Mouse (Mus musculus) spleen, embryonic (tissue): Measurements from ENCODE around the gene Edn3.

Experiments
- CTCF ChIA-PET: fragments of 350-600 bp; sonication (Branson Sonifier 250); formaldehyde crosslinking; loops from one replicate; lab custom pipeline; 2022; lab: Charles Lee

Edn3 gene

DNA sequence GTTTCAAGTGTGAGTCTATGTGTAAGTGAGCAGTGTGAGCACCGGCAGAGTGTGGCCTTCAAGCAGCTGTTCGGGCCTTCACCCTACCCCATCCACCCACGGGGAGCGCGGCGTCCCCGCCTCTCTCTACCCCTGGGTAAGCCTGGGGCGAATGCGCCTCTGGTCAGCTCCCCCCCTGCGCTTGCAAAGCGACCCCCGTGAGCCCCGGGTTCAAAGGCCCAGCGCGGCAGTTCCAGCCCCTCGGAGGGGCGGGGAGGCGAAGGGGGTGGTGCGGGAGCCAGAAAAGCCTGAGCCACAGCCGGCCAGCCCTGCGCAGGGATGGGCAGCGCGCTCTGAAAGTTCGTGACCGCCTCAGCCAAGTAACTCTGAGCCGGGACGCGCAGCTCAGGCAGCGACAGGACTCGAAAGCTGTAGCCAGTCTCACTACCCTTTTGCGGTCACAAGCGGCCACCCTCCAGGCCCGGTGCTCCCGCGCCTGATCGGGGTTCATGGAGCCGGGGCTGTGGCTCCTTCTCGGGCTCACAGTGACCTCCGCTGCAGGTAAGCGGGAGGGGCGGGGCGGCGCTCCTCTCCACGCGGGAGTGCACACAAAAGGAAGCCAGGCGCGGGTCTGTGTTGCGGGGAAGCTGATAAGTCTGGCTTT is at the start of gene Edn3:
Gene Edn3, plus strand, starts transcription at position 141 of the 643 bp plus-strand sequence.
- CTCF ChIA-PET: no interaction called here

DNA sequence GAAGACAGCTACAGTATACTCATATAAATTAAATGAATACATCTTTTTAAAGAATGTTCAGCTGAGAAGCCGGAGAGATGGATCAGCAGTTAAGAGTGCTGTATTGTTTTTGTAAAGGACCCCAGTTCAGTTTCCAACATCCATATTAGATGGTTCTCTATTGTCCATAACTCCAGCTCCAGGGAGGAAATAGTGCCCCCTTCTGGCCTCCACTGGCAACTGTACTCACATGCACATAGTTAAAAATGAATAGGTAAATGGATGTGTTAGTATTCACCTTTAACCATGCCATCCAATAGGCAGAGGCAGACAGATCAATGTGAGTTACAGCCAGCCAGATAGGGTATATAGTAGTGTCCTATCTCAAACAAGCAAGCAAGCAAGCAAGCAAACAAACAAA is 48.4 kb upstream of the Edn3 start:
- CTCF ChIA-PET: no interaction called here

DNA sequence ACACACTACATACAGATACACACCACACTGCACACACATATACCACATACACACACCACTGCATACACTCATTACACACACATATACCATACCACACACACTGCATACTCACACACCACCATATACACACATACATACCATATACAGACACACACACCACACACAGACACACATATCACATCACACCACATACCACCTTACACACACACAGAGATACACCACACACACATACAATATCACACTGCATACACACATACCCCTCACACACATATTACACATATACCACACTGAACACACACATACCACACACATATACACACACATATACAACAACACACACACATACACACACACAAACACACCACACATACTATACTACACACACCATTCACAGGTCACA is 44.5 kb upstream of the Edn3 start:
- CTCF ChIA-PET: no interaction called here

DNA sequence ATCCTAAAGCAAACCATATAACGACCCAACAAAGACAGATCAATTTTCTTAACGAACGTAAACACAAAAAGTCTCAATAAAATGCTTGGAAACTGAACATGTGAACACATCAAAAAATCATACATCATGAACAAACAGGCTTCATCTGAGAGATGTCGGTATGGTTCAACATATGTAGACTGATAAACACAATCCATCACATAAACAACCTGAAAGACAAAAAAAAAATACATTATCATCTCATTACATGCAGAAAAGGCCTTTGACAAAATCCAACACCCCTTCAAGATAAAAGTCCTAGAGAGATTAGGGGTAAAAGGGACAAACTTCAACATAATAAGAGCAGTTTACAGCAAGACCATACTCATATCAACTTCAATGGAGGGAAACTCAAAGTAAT is 42.6 kb upstream of the Edn3 start:
- CTCF ChIA-PET: no interaction called here

DNA sequence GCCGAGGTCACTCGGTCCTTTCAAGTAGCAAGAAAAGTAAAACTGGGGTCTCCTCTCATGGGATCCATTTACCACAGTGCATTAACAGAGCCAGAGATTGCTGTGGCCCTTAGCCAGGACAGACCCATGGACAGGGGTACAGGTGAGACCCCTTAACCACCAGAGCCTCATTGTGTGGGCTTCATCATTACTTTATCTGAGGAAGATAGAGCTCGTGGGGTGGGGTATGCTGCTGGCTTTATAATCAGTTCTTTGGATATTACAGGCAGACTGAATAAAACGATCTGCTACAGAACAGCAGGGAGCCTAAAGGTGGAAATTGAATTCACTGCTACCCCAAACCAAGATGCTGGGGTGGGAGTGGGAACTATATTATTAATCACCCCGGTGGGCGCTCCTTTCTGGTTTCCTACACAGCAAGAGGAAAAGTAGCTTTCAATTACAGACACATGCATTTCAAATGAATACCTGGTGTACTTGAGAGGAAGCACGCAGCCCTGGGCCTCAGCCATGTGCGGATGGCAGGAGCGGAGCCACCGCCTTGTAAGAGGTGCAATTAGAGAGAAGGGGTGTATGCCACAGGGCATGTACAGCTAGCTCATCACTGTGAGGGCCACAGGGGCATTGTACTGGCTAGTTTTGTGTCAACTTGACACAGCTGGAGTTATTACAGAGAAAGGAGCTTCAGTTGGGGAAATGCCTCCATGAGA is 33.1 kb upstream of the Edn3 start:
- CTCF ChIA-PET: no interaction called here

DNA sequence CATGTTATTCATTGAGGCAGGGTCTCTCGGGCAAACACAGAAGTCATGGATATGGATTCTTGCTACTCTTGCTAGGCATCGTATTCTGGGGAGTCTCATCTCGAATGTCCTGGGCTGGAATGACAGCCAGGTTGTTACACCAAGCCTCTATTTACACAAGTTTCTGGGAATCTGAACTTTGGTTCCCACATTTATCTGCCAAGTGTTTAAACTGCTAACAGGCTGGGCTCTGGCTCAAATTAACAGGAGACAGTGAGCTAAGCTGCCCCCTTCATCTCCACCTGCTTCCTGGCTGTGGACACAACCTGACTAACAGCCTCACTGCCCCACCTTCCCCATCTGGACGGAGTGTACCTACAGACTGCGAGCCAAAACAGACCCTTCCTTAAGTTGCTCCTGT is 28.5 kb upstream of the Edn3 start:
- CTCF ChIA-PET: no interaction called here

DNA sequence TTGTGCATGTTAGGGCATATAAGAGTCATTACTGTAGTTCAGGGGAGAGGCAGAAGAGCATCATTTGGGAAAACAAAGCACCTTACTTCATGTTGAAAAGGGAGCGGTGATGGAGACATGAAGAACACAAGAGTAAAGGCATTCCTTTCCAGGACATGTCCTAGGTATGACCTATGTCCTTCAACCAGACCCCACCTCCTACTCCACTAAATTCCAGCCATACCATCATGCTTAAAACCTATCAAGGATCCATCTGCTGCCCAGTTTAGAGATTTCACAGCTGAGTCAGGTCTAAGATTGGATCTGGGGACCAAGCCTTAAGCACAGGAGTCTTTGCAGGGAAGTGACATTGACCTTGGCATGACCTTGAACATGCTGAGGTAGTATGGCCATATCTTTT is 25.1 kb upstream of the Edn3 start:
- CTCF ChIA-PET: no interaction called here

DNA sequence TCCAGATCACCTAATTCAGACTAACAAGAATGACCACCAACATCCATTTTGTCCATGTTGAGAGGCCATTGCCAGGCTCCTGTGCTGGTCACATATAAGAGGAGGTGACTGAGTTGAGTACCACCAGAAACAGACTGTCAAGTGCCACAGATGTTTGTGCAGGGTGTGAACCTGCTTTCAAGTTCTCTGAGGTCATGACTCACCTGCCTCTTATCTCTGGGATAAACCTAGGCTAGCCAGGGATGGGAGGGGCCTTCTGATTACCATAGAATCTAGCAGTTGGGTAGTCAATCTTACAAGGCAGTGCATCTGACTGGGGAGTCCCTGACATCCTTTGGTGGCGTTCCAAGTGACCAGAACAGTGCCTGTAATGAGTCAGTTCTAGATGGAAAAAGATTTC is 13.2 kb upstream of the Edn3 start:
- CTCF ChIA-PET: no interaction called here

DNA sequence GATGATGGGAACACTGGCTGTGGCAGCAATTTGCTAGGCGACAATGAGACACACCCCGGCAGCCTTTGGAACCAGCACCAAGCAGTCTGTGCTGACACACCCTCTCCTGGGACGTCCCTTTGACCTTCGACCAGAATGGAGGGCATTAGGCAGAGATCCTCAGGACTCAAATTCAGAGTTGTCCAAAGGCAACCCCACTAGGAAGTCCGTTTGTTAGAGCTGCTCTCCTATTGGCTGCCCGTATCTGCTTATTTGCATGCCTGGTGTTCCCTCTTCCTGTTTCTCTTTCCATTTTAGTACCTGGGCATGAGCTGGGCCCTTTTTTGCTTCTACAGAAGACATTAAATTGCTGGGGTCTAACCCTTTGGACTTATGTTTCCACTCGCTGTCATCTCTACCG is 12.0 kb upstream of the Edn3 start:
- CTCF ChIA-PET: no interaction called here

DNA sequence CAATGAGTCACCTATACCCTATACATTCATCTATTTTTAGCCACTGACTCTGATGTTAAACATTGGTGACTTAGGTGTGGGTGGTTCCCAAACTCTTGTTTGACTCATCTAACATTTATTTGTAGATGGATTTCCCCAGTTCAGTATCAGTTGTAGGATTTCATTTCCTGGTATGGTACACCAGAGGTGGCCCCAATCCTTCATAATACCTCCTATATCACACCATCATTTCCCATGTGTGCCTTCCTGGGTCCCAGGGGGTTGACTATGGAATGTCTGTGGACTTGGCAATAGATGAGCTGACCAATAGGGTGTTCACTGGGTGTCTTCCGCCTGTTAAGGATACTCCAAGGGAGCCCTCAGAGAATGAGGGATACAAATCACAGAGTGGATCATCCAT is 7.2 kb upstream of the Edn3 start:
- CTCF ChIA-PET: interaction anchor here (0.6 kb wide), 1 partner anchor 1166 kb away, joined by 3 read pairs; no protein-coding TSS in a partner anchor

DNA sequence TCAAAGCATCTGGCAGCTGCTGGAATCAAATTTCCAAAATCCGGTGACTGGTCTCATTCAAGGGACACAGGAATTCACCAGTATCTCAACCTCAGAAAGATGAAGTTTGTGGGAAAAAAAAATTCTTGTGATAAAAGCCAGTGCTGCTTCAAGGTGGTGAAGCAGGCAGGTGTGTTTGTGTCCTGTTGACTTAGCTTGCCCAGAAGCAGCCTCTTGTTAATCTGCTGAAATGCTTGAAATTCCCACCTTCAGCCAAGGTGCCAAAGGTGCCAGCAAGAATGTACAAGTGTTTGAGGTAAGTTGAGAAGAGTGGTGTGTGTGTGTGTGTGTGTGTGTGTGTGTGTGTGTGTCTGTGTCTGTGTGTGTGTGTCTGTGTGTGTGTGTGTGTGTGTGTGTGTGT is 6.2 kb upstream of the Edn3 start:
- CTCF ChIA-PET: no interaction called here

DNA sequence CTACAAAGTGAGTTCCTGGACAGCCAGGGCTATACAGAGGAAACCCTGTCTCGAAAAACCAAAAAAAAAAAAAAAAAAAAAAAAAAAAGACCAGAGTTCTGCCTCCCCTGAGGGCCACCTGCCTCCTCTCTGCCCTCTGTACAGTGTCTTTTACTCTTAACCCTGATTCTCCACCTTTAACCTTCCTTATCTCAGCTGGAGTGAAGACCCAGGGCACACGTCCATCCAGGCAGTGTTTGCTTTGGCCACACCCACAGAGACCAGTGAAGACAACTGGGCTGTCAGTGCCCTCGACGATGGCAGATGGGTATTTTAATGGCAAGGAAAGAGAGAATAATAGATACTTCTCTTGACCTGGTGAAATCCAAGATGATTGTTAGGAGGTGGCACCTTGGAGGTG is 1.2 kb upstream of the Edn3 start:
- CTCF ChIA-PET: no interaction called here

DNA sequence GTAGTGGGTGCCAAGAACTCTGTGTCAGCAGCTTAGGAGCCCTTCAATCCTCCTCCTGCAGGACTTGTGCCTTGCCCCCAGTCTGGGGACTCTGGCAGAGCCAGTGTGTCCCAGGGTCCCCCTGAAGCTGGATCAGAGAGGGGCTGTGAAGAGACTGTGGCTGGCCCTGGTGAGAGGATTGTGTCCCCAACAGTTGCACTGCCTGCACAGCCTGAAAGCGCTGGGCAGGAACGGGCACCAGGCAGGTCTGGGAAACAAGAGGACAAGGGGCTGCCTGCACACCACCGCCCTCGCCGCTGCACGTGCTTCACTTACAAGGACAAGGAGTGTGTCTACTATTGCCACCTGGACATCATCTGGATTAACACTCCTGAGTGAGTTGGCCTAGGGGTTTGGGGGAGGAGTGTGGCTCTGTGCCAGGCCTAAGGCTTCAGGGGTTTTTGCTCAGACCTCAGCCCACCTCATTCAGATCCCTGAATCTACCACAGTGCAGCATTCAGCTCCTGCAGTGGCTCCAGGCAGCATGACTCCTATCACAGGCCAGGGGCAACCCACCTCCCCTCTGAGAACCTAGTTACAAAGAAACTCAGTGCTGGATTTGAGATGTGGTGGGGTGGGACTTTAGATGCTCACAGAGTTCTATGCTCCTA is 1.2 kb downstream of the Edn3 start:
- CTCF ChIA-PET: no interaction called here

DNA sequence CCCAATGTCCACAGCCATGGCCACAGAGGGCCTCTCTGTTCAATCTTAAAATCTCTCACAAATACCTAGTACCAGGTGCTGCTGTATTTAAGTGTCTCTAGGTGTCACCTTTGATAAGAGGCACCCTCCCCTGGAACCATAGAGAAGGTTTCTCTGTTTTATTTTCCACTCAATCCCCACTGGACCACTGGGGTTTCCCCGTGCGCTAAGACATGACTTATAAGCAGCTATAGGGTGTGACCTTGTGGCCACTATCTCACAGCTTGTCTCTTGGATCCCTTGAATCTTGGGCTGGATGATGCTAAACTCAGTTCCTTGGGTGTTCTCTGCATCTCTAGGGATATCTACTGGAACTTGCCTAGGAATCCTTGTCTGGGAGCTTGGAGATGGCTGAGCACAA is 1.9 kb downstream of the Edn3 start:
- CTCF ChIA-PET: interaction anchor here (0.5 kb wide), 1 partner anchor 88 kb away, joined by 6 read pairs; no protein-coding TSS in a partner anchor

DNA sequence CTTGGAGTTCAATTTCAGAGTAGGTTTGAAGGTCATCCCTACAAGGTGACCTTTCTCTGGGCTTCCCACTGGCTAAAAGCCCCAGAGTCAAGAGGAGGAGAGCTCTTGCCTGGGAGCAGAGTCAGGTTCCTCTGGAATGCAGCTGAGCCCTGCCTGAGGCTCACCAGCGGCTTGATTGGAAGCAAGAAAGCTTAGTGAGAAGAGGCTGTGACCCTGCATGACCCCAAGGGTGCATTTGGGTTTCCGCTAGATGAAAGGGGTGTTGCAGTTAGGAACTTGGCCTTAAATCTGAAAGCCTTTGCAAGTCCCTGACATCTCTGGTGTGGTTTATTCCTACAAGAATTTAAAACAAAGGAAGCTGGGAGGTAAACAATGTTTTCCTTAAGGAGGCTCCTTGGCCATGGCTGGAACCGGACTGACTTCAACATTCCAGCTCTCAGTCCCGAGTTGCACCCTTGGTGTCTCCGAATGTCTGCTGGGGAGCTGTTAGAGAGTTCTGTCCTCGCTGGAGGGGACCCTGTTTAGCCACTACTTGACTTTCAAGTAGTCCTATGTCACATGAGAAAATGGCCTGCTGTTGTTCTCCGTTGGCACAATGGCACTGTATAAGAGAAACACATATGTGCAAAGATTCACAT is 8.6 kb downstream of the Edn3 start:
- CTCF ChIA-PET: no interaction called here

DNA sequence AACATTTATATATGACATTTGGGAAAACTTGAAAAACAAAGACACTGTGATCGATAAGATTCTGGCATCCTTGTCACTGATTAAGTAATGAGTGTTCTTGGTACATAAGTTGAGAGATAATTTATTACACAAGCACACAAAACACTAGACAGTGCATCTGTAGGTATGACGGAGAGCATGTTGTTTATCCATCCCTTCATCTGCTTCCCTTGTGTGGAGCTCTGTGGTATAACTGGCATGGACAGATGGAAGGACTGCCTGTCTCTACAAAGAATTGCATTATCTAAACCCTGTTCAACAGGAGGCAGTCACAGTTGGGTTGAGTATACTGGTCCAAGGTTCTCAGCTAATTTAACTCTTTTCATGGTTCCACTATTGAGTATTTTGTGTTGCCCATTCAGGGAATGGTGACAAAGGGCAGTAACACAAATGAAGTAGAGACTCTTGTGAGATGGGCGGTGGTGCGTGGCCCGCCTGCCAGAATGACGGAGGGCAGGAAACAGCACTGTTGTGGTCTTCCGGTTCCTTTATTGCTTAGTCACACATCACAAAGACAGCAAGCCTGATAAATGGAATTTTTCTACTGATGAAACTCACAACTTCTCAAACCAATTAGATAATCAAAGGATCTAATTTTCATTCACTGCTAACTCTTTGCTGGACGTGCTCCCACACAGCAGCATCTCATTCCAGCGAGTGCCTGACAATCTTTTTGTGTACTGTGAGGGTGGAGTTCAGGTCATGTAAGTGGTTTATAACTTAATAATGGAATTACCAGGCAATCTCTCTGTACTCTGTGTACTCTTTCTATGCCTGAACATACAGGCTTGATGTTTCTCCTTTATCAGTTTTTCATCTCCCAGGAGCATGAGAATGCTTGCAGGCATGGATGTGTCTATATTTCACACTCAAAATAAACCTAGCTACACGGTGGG is 14.0 kb downstream of the Edn3 start:
- CTCF ChIA-PET: no interaction called here

DNA sequence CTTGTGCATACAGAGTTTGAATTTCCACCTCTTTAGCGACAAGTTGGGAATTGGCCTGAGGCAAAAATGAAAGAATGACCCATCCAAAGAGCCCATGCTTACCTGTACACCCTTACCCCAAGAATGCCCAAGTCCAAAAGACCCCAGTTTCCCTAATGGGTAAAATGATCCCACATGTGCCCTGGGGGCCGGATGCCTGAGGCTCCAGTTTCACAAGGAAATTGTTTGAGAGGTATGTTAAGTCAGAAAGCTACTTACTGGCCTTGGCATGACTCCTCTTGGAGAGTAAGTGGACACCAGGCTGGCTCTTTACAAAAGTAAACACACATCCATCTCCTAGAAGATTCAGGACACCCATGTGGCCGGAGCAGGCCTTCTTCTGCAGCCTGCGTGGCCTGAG is 21.6 kb downstream of the Edn3 start:
- CTCF ChIA-PET: no interaction called here

DNA sequence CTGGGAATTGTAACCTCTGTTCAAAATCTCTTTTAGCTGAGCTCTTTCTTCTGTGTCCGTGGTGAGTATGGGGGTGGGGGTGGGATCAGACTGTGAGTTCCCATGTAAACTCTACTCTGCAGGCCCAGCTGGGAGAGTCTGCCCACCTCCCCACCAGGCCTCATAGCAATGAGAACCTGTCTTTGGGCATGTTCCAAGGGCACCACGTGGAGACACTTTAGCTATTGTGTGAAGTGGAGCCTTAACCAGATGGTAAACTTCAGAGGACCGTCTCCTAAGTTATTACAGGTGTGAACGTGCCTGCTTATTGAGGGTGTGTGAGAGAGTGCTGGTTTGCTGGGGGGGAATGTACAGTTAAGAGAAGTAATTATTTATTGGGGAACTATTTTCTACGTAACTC is 22.5 kb downstream of the Edn3 start:
- CTCF ChIA-PET: no interaction called here

DNA sequence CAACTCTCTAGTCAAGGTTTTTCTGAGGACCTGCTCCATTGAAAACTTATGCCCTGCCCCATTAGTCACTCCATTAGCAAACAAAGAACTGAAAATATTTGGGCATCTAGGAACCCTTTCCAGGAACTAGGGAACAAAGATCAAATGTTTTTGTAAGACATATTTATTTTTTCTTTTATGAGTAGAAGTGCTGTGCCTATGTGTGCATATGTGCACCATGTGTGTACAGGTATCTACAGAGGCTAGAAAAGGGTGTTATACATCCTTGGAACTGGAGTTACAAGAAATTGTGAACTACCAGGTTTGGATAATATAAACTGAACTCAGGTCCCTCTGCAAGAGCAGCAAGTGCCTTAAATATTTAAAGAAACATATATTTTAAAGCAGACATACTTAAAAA is 28.4 kb downstream of the Edn3 start:
- CTCF ChIA-PET: no interaction called here

DNA sequence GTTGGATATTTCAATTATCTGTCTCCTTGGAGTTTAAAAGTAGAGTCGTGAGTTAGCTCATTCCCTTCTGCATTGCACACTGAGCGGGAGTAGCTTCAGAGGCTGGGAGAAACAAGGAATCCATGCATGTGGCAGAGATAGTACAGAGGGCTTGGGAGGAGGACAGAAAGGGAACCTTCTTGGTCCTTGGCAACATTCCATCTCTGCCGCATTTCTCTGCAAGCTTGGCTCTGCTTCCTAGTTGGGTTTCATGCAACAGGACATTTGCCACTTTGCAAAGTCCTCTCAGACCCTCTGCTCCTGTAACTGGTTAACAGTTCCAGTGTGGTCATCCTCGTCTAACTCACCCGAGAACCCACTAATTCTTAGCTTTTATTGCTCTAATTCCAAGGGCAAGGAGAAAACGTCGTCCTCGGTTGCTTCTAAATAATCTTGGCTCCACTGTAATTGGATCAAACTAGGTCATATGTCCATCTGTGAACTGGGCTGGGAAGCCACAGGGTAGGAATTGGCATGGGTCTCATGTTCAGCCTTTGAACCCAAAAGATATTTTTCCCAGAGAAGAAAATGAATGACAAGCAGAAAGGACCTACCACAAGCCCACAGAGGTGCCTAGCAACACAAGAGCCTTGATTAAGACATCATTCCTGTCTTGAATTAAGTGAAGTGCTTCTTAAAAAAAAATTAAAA is 32.2 kb downstream of the Edn3 start:
- CTCF ChIA-PET: no interaction called here

DNA sequence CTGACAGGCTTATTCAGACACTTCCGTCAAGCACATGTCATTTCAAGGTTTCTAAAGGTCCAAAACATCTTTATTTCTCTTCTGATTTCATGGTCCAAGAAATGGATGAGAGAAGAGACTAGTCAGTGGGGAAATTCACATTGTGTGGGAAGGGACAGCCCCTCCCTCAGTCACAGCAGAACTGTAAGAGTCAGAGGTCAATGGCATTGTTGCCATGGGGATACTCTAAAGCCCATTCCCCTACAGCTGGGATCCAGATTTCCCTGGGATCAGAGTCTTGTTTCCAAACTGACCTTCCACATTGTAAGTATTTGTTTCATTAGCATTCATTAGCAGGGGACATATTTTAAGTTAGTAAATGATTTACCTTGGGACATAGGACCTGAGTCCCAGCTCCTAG is 32.8 kb downstream of the Edn3 start:
- CTCF ChIA-PET: no interaction called here
